Mouse (Mus musculus): Measurements from ENCODE around the gene Nradd.

Gene Nradd

DNA sequence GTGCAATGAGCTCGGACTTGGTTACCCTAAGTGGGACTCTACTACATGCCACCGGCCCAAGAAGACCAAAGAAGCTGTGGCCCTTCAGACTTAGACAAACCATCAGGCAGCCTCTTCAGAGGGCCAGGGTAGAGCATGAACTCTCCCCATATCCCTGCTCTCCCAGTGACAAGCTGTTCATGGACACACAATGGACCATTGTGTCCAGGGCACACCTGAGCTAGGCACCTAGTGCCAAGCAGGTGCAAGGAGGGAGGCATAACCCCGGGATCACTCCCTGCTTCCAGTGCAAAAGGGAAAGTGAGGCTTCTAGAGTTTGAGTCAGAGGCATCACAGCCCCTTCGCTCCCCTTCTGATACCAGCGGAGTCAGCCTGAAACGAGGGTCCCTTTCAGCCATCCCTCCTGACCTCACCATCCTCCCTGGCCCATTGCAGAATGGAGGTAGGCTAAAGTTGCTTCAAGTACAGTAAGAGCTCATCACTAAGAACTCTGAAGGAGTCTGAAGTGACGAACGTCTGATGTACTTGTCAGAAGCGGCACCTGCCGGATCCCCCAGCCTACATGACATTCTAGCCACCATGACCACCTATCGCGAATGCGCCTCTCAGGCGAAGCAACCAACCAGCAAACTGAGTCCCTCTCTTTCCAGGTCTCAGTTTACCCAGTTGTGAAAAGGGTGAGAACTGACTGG lies 28.9 kb upstream of the Nradd start:
- no peak for DNase-seq (ENCODE audit: extremely low read depth, low read depth)

DNA sequence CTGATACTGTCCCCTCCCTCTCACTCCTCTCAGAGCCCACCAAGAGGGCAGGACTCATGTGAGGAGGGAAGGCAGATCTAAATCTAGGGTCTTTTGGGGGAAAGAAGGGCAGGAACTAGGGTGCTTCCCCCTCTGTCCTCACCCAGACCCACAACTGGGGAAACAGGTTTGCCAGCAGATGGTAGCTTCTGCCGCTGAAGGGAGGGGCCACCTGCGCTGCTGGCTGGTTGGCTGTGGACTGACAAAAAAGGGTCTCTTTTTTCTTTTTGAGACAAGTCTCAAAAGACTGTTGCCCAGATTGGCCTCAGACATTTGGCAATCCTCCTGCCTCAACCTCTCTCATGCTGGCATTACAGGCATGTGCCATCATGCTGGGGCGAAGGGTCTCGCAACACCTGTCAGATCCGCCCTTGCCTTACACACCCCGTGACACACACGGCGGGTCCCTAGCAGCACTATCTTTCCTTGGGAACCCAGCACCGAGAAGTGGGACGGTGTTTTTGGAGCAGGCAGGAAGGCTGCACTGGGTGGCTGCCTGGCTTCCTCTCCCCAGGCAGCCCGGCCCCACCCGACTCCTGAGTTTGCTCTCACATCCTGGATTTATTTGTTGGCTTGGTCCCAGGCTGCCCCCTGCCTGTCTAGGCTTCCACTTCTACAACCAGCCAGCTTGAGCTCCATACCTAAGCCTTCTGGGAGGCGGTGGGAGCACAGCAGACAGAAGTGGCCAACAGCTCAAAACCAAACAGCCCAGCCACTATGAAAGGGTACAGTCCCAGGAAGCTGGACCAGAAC lies 27.9 kb upstream of the Nradd start:
- no peak for DNase-seq (ENCODE audit: extremely low read depth, low read depth)

GRCm38 (mm10) chr9:110649775-110650174 lies 25.5 kb upstream of the Nradd start:
- DNase-seq (ENCODE audit: extremely low read depth, low read depth) = no peak

- DNase-seq (ENCODE audit: extremely low read depth, low read depth) = no peak
These were observed 21.0 kb upstream of the Nradd start for GRCm38 (mm10) chr9:110645219-110645618.

DNA sequence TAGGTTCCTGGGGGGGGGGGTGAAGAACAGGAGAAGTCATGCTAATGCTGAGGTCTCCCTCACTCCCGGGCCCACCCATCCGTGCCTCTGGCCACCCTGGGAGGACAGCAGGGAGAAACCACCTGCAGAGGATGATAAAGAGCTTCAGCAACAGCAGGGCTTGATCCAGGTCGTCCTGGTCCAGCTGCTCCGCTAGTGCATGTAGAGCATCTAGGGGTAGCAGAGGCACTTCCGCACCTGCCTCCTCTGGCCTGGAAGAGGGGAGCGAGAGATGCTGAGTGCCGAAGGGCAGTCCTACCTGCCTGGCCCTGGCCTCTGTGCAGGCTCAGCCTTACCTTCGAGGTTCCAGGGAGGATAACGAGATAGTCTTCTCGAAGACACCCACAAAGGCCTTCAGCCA lies 20.0 kb upstream of the Nradd start:
- no peak for DNase-seq (ENCODE audit: extremely low read depth, low read depth)

DNA sequence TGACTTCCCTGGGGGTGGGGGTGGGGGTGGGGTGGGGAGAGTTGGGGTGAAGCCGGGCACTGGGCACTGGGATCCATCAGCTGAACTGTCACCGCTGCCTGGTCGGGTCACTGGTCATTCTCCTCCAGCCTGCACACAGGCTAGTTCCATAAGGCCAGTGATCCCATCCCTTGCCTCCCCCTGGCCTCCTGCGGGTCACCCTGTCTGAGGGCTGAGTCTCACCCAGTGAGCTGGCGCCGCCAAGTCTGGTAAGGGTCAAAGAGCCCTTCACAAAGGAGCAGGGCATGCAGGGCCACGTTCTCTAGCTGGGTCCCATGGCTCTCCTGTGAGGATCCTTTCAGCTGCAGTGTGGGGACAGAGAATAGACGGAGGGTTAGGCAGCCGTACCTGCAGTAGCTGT lies 19.5 kb upstream of the Nradd start:
- no peak for DNase-seq (ENCODE audit: extremely low read depth, low read depth)

DNA sequence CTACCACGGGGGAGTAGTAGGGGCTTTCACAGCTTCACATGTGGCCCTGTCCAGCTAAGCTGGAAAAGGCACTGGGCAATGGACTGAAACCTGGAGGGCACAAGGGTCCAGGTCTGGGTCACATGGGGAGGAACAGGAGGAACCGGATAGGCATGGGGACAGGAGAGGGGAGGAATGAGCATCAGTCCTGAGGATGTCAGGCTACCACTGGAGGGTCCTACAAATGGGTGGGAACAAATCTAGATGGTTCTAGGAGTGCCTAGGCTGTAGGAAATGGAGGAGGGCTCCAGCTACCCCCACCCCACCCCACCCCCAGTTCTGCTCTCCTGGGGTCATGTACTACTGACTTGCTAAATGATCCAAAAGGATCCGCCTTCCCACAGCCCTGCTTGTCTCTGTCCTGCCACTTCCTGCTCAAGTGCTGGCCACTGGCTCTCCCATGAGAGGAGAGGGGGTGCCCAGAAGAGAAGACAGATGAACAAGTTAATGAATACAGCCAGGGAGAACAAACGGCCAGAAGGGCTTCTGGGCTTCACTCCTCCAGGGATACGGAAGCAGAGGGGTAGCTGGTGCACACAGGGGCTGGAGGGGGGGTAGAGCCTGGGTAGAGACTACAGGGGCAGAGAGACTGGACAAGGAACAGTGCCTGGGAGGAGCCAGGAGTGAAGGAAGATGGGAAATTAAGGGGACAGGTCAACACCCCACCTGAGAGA lies 18.7 kb upstream of the Nradd start:
- DNase-seq (ENCODE audit: extremely low read depth, low read depth) = no peak

DNA sequence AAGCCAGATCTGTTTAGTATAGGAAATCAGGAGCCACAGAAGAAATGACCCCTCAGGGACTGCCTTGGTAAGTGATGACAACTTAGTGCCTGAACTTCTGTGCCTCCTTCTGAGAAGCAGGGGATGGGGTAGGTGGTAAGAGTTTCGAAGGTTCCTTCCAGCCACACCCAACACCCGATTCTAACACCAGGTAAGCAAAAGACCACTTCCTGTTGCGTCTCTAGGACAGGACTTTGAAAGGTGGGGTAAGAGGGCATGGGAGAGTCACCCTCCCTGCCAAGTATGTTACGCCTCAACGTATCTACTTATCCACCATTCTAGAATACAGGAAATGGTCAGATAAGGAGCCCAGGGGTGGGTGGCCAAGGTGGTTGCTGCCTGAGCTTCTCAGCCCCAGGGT lies 16.8 kb upstream of the Nradd start:
- DNase-seq (ENCODE audit: extremely low read depth, low read depth) = no peak

GRCm38 (mm10) chr9:110638611-110639021 lies 14.4 kb upstream of the Nradd start:
- DNase-seq (ENCODE audit: extremely low read depth, low read depth) = no peak

DNA sequence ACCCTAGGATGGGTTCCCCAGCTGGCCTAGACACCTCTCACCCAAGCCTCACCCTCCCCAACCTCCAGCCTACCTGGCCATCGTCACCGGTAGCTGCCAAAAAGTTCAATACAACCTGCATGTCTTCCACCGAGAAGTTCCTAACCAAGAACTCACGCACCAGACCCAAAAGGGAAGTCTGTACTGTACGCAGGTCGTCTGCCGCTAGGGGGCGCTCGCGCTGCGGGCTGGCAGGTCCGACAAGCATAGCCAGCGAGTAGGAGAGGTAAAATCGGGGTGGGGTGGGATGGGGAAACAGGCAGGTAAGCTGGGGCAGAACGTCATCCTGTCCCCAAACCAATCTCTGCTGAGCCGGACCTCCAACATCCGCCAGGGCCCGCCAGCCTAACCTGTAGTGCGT lies 11.0 kb upstream of the Nradd start:
- peak; percentile 39 for DNase-seq (ENCODE audit: extremely low read depth, low read depth)

GRCm38 (mm10) chr9:110633882-110634281 lies 9.6 kb upstream of the Nradd start:
- DNase-seq (ENCODE audit: extremely low read depth, low read depth) = no peak

- DNase-seq (ENCODE audit: extremely low read depth, low read depth) = no peak
These were observed 8.4 kb upstream of the Nradd start for GRCm38 (mm10) chr9:110632671-110633070.

DNA sequence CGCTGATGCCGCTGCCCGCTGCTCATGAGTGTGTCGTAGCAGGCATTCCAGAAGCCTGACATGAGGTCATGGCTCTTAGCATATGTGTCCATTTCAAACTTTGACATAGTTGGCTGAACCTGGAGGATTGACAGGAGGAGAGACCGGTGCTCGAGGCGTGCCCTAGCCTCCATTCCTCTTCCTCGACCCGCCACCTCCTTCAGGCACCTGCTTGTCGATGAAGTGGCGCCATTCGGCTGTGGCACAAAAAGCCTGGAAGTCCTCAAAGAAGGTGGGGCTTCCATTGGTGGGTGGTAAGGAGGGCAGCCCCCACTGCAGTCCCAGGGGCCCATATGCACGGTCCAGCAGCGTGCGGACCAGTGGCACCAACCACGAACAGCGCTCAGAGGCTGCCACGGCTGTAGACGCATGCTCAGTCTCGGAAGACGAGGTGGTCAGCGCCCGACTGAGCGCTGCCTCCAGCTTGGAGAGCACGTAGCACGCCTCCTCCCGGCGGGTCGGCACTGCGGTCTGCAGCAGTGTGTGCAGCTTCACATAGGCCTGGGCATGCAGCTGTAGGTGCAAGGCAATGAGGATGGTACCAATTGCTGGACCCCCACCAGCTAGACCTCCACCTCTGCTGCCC lies 7.5 kb upstream of the Nradd start:
- DNase-seq (ENCODE audit: extremely low read depth, low read depth) = no peak

DNA sequence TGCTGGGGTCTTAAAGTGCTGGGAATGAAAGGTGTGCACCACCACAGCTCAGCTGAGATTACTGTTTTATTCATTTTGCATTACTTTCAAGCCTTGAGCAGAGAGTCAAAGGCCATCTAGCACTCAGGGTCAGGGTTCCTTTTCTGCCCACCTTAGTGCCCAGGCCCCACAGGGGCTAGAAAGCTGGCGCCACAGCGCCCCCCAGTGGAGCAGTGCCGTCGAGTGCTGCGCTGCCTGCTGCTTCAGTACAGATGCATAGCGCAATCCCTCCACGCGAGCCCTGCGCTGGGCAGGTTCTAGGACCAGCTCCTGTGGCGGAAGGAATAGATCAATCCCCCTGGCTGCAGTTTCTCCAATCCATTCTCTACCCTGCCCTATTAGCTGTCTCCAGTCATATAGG lies 6.9 kb upstream of the Nradd start:
- DNase-seq (ENCODE audit: extremely low read depth, low read depth) = no peak

GRCm38 (mm10) chr9:110630171-110630570 lies 5.9 kb upstream of the Nradd start:
- no peak for DNase-seq (ENCODE audit: extremely low read depth, low read depth)

DNA sequence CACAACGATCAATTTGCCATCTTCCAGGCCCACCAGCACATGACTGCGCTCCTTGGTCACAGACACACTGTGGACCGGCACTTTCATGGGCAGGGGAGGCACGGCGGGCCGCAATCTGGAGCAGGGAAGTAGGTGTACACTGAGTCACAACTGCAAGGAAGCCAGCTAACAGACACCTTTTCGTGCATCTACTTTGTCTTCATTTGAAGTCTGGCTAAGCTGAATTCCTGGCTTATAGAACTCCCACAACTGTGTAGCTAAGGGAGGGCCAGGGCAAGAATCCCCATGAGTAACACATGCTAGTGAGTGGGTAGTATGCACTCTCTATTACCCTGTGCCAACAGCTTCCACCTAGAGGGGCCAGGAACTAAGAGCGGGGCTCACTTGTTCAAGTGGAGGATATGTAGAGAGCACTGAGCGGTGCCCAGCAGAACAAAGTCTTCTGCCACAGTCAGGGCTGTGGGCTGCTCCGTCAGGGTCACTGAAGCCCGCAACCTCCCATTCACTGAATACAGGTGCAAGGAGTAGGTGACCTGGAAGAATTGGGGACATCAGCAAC lies 1.2 kb upstream of the Nradd start:
- no peak for DNase-seq (ENCODE audit: extremely low read depth, low read depth)

DNA sequence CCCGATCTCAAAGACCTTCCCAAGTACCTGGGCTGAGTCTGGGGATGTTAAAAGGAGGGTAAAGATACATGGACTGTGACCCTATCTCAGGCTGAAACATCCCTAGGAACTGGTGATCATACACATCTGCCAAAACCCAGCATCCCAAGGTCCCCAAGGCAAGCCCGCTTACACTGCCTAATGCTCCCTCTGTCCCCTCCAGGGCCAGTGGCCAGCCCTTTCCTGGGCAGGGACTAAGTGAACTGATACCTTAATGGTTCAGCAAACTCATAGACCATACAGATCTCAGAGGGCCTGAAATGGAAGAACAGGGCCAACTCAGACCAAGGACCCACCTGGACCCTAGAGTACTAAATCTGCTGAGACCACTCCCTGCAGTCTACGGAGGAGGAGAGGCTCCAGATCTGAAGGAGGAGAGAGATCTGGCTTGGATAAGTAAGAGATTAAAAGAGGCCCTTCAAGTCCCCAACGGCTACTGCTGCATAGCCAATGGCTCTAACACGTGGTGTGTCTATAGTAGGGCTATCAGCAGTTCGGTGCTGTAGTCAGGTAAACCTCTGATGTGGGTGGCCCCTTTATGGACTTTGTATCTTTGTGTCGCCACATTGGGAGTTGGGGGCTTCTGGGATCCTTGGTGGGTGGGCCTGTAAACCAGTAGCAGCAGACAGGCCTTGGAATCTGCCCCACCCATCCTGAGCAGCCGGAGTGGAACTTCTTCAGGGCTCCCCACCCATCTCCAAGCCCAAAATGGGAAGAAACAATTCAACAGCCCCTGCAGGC lies 646 bp downstream of the Nradd start:
- no peak for DNase-seq (ENCODE audit: extremely low read depth, low read depth)

GRCm38 (mm10) chr9:110622621-110623219 lies 1.5 kb downstream of the Nradd start:
- no peak for DNase-seq (ENCODE audit: extremely low read depth, low read depth)

GRCm38 (mm10) chr9:110620685-110621084 lies 3.6 kb downstream of the Nradd start:
- DNase-seq (ENCODE audit: extremely low read depth, low read depth) = no peak

GRCm38 (mm10) chr9:110620180-110620579 lies 4.1 kb downstream of the Nradd start:
- no peak for DNase-seq (ENCODE audit: extremely low read depth, low read depth)

Measured in MEL-GATA-1-ER (cell line).